Mouse (Mus musculus) brain, embryonic 14.5 days (tissue): Measurements from ENCODE around the gene Kat7.

ENCODE experiments used
- CTCF ChIP-seq: fragments of 200-500 bp; IDR thresholded peaks from 2 replicates; pipeline ENCODE4 v1.5.1; 2012; ENCODE audit warnings: inconsistent platforms, mild to moderate bottlenecking, moderate library complexity, borderline replicate concordance; ENCODE audit not compliant: insufficient read depth, insufficient read length; ENCODE audit errors: extremely low read depth
- POLR2A ChIP-seq: fragments of 200-500 bp; IDR thresholded peaks from 2 replicates; pipeline ENCODE4 v1.6.1; 2012; ENCODE audit warnings: mild to moderate bottlenecking, inconsistent platforms, borderline replicate concordance; ENCODE audit not compliant: poor library complexity, insufficient read depth, insufficient read length, severe bottlenecking; ENCODE audit errors: extremely low read depth

DNA sequence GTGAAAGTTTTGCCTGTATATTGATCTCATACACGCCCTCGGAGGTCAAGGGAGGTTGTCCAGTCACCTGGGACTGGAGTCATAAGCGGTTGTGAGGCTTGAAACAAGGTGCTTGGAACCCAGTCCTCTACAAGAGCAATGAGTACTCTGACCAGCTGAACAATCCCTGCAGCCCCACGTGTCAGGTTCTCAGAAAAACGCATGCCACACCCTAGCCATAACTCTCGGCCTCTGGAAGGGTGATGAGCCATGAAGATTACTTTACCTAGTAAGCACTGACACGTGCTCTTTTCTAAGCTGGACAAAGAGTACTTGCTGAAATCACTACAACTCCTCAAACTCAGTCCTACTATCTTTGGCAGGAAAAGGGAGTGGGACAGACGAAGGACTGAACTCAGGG is 2.5 kb downstream of the Kat7 start:
- TF ChIP-seq POLR2A = no peak
- TF ChIP-seq CTCF = no peak
